Mouse (Mus musculus): ENCODE data around the gene Vmn1r208. TPM values are rescaled to one million over a fixed set of nuclear protein-coding genes. Genes with fewer than 3 reads are reported as not detected.

Gene Vmn1r208
- polyA plus RNA-seq, 1 experiment from 2014 or later: not detected

Other genes starting within 250 kb of the Vmn1r208 start
- not detected in 2 replicates for gene Vmn1r204, start 224.2 kb downstream of the Vmn1r208 start, polyA plus RNA-seq (2015; fragmentation: Nextera tagmentation; extraction: Ambion mirVana)
- not detected in 2 replicates for gene Vmn1r205, start 184.4 kb downstream of the Vmn1r208 start, polyA plus RNA-seq (2015; fragmentation: Nextera tagmentation; extraction: Ambion mirVana)
- not detected in 2 replicates for gene Vmn1r206, start 153.1 kb downstream of the Vmn1r208 start, polyA plus RNA-seq (2015; fragmentation: Nextera tagmentation; extraction: Ambion mirVana)
- not detected in 2 replicates for gene Vmn1r207-ps, start 47.8 kb downstream of the Vmn1r208 start, polyA plus RNA-seq (2015; fragmentation: Nextera tagmentation; extraction: Ambion mirVana)
- not detected in 2 replicates for gene Vmn1r209, start 32.3 kb upstream of the Vmn1r208 start, polyA plus RNA-seq (2015; fragmentation: Nextera tagmentation; extraction: Ambion mirVana)
- gene Vmn1r210, start 53.9 kb upstream of the Vmn1r208 start, polyA plus RNA-seq (2015; fragmentation: Nextera tagmentation; extraction: Ambion mirVana): not detected in 2 replicates
- not detected in 2 replicates for gene Vmn1r211, start 80.2 kb upstream of the Vmn1r208 start, polyA plus RNA-seq (2015; fragmentation: Nextera tagmentation; extraction: Ambion mirVana)
- not detected in 2 replicates for gene Vmn1r212, start 106.8 kb upstream of the Vmn1r208 start, polyA plus RNA-seq (2015; fragmentation: Nextera tagmentation; extraction: Ambion mirVana)
- not detected in 2 replicates for gene Vmn1r213, start 230.3 kb upstream of the Vmn1r208 start, polyA plus RNA-seq (2015; fragmentation: Nextera tagmentation; extraction: Ambion mirVana)